Mouse (Mus musculus) cerebellum, postnatal 36 days (tissue): ENCODE data around the gene Stxbp1.

ENCODE experiments used
- DNase-seq, 2 experiments: peaks; one replicate each; pipeline ENCODE4 v3.0.0; 2021 to 2022; ENCODE audit warnings: mixed read lengths in 2 of 2

Stxbp1 gene

GRCm38 (mm10) chr2:32846805-32847467 is at the start of gene Stxbp1:
Gene Stxbp1, minus strand, starts transcription at chr2:32847245.
- DNase-seq = peak; percentile 88 to 95

GRCm38 (mm10) chr2:32896507-32897147 is 49.6 kb upstream of the Stxbp1 start:
- no peak for DNase-seq

- no peak for DNase-seq
Observed at GRCm38 (mm10) chr2:32895606-32896106, 48.6 kb upstream of the Stxbp1 start.

- DNase-seq = no peak
Observed at GRCm38 (mm10) chr2:32894097-32894496, 47.1 kb upstream of the Stxbp1 start.

- DNase-seq = no peak
Observed at GRCm38 (mm10) chr2:32892490-32892889, 45.4 kb upstream of the Stxbp1 start.

GRCm38 (mm10) chr2:32891278-32891677 is 44.2 kb upstream of the Stxbp1 start:
- no peak for DNase-seq

GRCm38 (mm10) chr2:32890280-32890679 is 43.2 kb upstream of the Stxbp1 start:
- no peak for DNase-seq

GRCm38 (mm10) chr2:32888551-32888950 is 41.5 kb upstream of the Stxbp1 start:
- DNase-seq = no peak

GRCm38 (mm10) chr2:32888029-32888428 is 41.0 kb upstream of the Stxbp1 start:
- DNase-seq = no peak

GRCm38 (mm10) chr2:32884745-32885144 is 37.7 kb upstream of the Stxbp1 start:
- no peak for DNase-seq

GRCm38 (mm10) chr2:32882283-32883043 is 35.4 kb upstream of the Stxbp1 start:
- no peak for DNase-seq

GRCm38 (mm10) chr2:32881723-32882122 is 34.7 kb upstream of the Stxbp1 start:
- peak; percentile 36 to 58 for DNase-seq

GRCm38 (mm10) chr2:32881054-32881453 is 34.0 kb upstream of the Stxbp1 start:
- DNase-seq = no peak

- DNase-seq = no peak
Observed at GRCm38 (mm10) chr2:32879593-32879992, 32.5 kb upstream of the Stxbp1 start.

GRCm38 (mm10) chr2:32878396-32878795 is 31.4 kb upstream of the Stxbp1 start:
- no peak for DNase-seq

- no peak for DNase-seq
Observed at GRCm38 (mm10) chr2:32877761-32878393, 30.8 kb upstream of the Stxbp1 start.

- no peak for DNase-seq
Observed at GRCm38 (mm10) chr2:32877303-32877702, 30.3 kb upstream of the Stxbp1 start.

- no peak for DNase-seq
Observed at GRCm38 (mm10) chr2:32876490-32877302, 29.7 kb upstream of the Stxbp1 start.

GRCm38 (mm10) chr2:32875675-32876489 is 28.8 kb upstream of the Stxbp1 start, which contains the start of gene Fam129b:
Gene Fam129b, plus strand, starts transcription at chr2:32876114.
- DNase-seq = peak; percentile 72 to 79

- DNase-seq = no peak
Observed at GRCm38 (mm10) chr2:32874951-32875674, 28.1 kb upstream of the Stxbp1 start.
